Mouse (Mus musculus) limb, embryonic 11.5 days (tissue): Measurements from ENCODE around the gene Eef1e1. TPM values are rescaled to one million over a fixed set of nuclear protein-coding genes. Genes with fewer than 3 reads are reported as not detected.
A peak's percentile ranks its signal among the peaks of the same experiment; 100 is the strongest.

Experiments
- ATAC-seq: fragments of 200-750 bp; cut with Nextera tagmentation; 2 replicates; pipeline ENCODE4 v1.8.0; 2017; ENCODE audit warnings: low read depth; ENCODE audit not compliant: insufficient number of reproducible peaks, low FRiP score, low TSS enrichment
- DNase-seq: peaks from one replicate; pipeline ENCODE4 v3.0.0-alpha.2; 2015; ENCODE audit warnings: low spot score
- H3K27ac ChIP-seq: fragments of 300-500 bp; sonication (generic); replicated peaks from 2 replicates; pipeline ENCODE4 v1.5.1; 2014; ENCODE audit warnings: low read depth, mild to moderate bottlenecking, low read length
- H3K27me3 ChIP-seq: fragments of 300-500 bp; sonication (generic); 2 replicates; pipeline ENCODE4 v1.6.1; 2014; ENCODE audit warnings: mild to moderate bottlenecking, low read length, mixed read lengths; ENCODE audit not compliant: control insufficient read depth, insufficient read depth
- H3K36me3 ChIP-seq: fragments of 300-500 bp; sonication (generic); 2 replicates; pipeline ENCODE4 v1.6.1; 2014; ENCODE audit warnings: mild to moderate bottlenecking, low read length, moderate library complexity, mixed read lengths; ENCODE audit not compliant: control insufficient read depth, insufficient read depth
- H3K4me1 ChIP-seq: fragments of 300-500 bp; sonication (generic); 2 replicates; pipeline ENCODE4 v1.6.1; 2014; ENCODE audit warnings: low read length, mixed read lengths; ENCODE audit not compliant: control insufficient read depth, insufficient read depth
- H3K4me2 ChIP-seq: fragments of 300-500 bp; sonication (generic); 2 replicates; pipeline ENCODE4 v1.6.1; 2014; ENCODE audit warnings: low read depth, mild to moderate bottlenecking, moderate library complexity; ENCODE audit not compliant: severe bottlenecking
- H3K4me3 ChIP-seq: fragments of 300-500 bp; sonication (generic); 2 replicates; pipeline ENCODE4 v1.5.1; 2014; ENCODE audit warnings: low read depth, low read length
- H3K9ac ChIP-seq: fragments of 300-500 bp; sonication (generic); 2 replicates; pipeline ENCODE4 v1.6.1; 2014; ENCODE audit warnings: mild to moderate bottlenecking, low read length
- H3K9me3 ChIP-seq: fragments of 300-500 bp; sonication (generic); 2 replicates; pipeline ENCODE4 v1.6.1; 2016; ENCODE audit warnings: low read length; ENCODE audit not compliant: control insufficient read depth
- WGBS: fragments of 180-500 bp; shearing (Covaris S2); extraction: QIAGEN DNeasy Blood & Tissue Kit; methylation state at CpG from one replicate; pipeline ENCODE4 v1.1.7; 2014; 5-methylcytosine and 5-hydroxymethylcytosine counted together
- polyA plus RNA-seq: library from polyadenylated mRNA; unstranded; fragments of >200 nt; fragmentation: Nextera tagmentation; extraction: Ambion mirVana; gene quantifications from 2 replicates; pipeline ENCODE4 v1.2.1, GENCODE M21; 2014

Eef1e1 gene
- polyA plus RNA-seq, 1 experiment from 2014 or later, result 49.6 TPM

GRCm38 (mm10) chr13:38659524-38660136 is 772 bp upstream of the Eef1e1 start:
- Histone ChIP-seq H3K4me2 (no peak overlapping the region), H3K4me1 (peaks cover 7% of the 10 kb centered on the region), H3K4me3 (no peak overlapping the region), H3K27me3 (no peaks in the 10 kb centered on the region), H3K27ac (no peak overlapping the region), H3K9ac (no peak overlapping the region), H3K36me3 (peaks cover 5% of the 10 kb centered on the region), H3K9me3 (no peaks in the 10 kb centered on the region)
- no peak for DNase-seq
- ATAC-seq, result no peak
- 86% methylated on average over 12 of the region's 12 CpGs for WGBS

- 19% methylated on average over 4 of the region's 4 CpGs for WGBS
- peak overlapping the region; percentile 92 for H3K9ac ChIP-seq
- peaks cover 7% of the 10 kb centered on the region for H3K4me1 ChIP-seq
- no peaks in the 10 kb centered on the region for H3K9me3 ChIP-seq
- DNase-seq, result no peak
- no peaks in the 10 kb centered on the region for H3K27me3 ChIP-seq
- peaks cover 14% of the 10 kb centered on the region for H3K36me3 ChIP-seq
- peak overlapping the region; percentile 66 for H3K4me2 ChIP-seq
- no peak overlapping the region for H3K27ac ChIP-seq
- peak overlapping the region; percentile 83 for H3K4me3 ChIP-seq
- no peak for ATAC-seq
Measured at GRCm38 (mm10) chr13:38657865-38658264, 993 bp downstream of the Eef1e1 start.

- H3K9me3 ChIP-seq, result no peaks in the 10 kb centered on the region
- no peak overlapping the region for H3K27ac ChIP-seq
- no peak overlapping the region for H3K9ac ChIP-seq
- ATAC-seq (no peak), DNase-seq (no peak)
- no peaks in the 10 kb centered on the region for H3K27me3 ChIP-seq
- peaks cover 37% of the 10 kb centered on the region for H3K36me3 ChIP-seq
- WGBS, result 94% methylated on average over 4 of the region's 4 CpGs
- no peak overlapping the region for H3K4me2 ChIP-seq
- no peak overlapping the region for H3K4me3 ChIP-seq
- no peaks in the 10 kb centered on the region for H3K4me1 ChIP-seq
Measured at GRCm38 (mm10) chr13:38650292-38650691, 8.6 kb downstream of the Eef1e1 start.

GRCm38 (mm10) chr13:38649069-38649468 is 9.8 kb downstream of the Eef1e1 start:
- Histone ChIP-seq H3K4me2 (no peak overlapping the region), H3K9me3 (no peaks in the 10 kb centered on the region), H3K27me3 (no peaks in the 10 kb centered on the region), H3K9ac (no peak overlapping the region), H3K4me1 (no peaks in the 10 kb centered on the region), H3K27ac (no peak overlapping the region), H3K4me3 (no peak overlapping the region), H3K36me3 (peaks cover 43% of the 10 kb centered on the region)
- 95% methylated on average over 4 of the region's 4 CpGs for WGBS
- ATAC-seq (no peak), DNase-seq (no peak)

GRCm38 (mm10) chr13:38641414-38641813 is 17.4 kb downstream of the Eef1e1 start:
- Histone ChIP-seq H3K27me3 (no peaks in the 10 kb centered on the region), H3K4me3 (no peak overlapping the region), H3K4me2 (no peak overlapping the region), H3K36me3 (peaks cover 24% of the 10 kb centered on the region), H3K4me1 (no peaks in the 10 kb centered on the region), H3K9ac (no peak overlapping the region), H3K27ac (no peak overlapping the region), H3K9me3 (no peaks in the 10 kb centered on the region)
- DNase-seq, result no peak
- 81% methylated on average over 5 of the region's 5 CpGs for WGBS
- no peak for ATAC-seq

- Histone ChIP-seq H3K9me3 (no peaks in the 10 kb centered on the region), H3K27me3 (no peaks in the 10 kb centered on the region), H3K4me1 (no peaks in the 10 kb centered on the region), H3K27ac (no peak overlapping the region), H3K4me2 (no peak overlapping the region), H3K36me3 (peaks cover 24% of the 10 kb centered on the region), H3K9ac (no peak overlapping the region), H3K4me3 (no peak overlapping the region)
- DNase-seq (no peak), ATAC-seq (no peak)
- 97% methylated on average over 5 of the region's 5 CpGs for WGBS
Measured at GRCm38 (mm10) chr13:38640961-38641360, 17.9 kb downstream of the Eef1e1 start.

GRCm38 (mm10) chr13:38638694-38639093 is 20.2 kb downstream of the Eef1e1 start:
- peaks cover 5% of the 10 kb centered on the region; the same call in 1 of the 2 replicates for H3K4me1 ChIP-seq
- peaks cover 7% of the 10 kb centered on the region for H3K36me3 ChIP-seq
- H3K27me3 ChIP-seq, result no peaks in the 10 kb centered on the region
- no peak overlapping the region for H3K4me2 ChIP-seq
- DNase-seq (no peak), ATAC-seq (no peak)
- no peak overlapping the region for H3K27ac ChIP-seq
- H3K9ac ChIP-seq, result no peak overlapping the region
- WGBS, result 77% methylated on average over 11 of the region's 11 CpGs
- no peaks in the 10 kb centered on the region for H3K9me3 ChIP-seq
- no peak overlapping the region for H3K4me3 ChIP-seq

- peak; percentile 97 for DNase-seq
- peak; percentile 94 for ATAC-seq
- H3K9me3 ChIP-seq, result no peaks in the 10 kb centered on the region
- peak within 1 kb of the TSS; percentile 72 for H3K4me2 ChIP-seq
- peak within 1 kb of the TSS; percentile 75 for H3K9ac ChIP-seq
- no peaks in the 10 kb centered on the region; the same call in 1 of the 2 replicates for H3K36me3 ChIP-seq
- no peaks in the 10 kb centered on the region for H3K27me3 ChIP-seq
- no peak within 1 kb of the TSS for H3K27ac ChIP-seq
- under 1% methylated on average over 44 of the region's 44 CpGs for WGBS
- peaks cover 5% of the 10 kb centered on the region; the same call in 1 of the 2 replicates for H3K4me1 ChIP-seq
- peak within 1 kb of the TSS; percentile 77 for H3K4me3 ChIP-seq
Measured at GRCm38 (mm10) chr13:38634800-38635269, 24.0 kb downstream of the Eef1e1 start, which contains the start of gene Bloc1s5. Gene Bloc1s5 (minus strand): TSS chr13:38635109.
